Mouse (Mus musculus) bone marrow, adult 2 months (tissue): ENCODE data around the gene Osbpl6.

Source experiments
- CTCF ChIP-seq: fragments of 200-500 bp; IDR thresholded peaks from 2 replicates; pipeline ENCODE4 v1.5.1; 2011; ENCODE audit warnings: low read length, control low read depth; ENCODE audit not compliant: control insufficient read depth, insufficient read depth
- POLR2A ChIP-seq: fragments of 200-500 bp; IDR thresholded peaks from 2 replicates; pipeline ENCODE4 v1.6.1; 2011; ENCODE audit warnings: low read depth, mild to moderate bottlenecking, control low read depth, low read length, borderline replicate concordance; ENCODE audit not compliant: control insufficient read depth

GRCm38 (mm10) chr2:76592401-76592924 is 186.2 kb downstream of the Osbpl6 start:
- TF ChIP-seq CTCF (no peak), POLR2A (no peak)
